Mouse (Mus musculus): Measurements from ENCODE around the gene Bcar3. TPM values are rescaled to one million over a fixed set of nuclear protein-coding genes. Genes with fewer than 3 reads are reported as not detected.

Bcar3 gene
- polyA plus RNA-seq, 1 experiment = 6.8 TPM

- Histone ChIP-seq H3K27ac (ENCODE audit: insufficient read depth, low read depth, low read length) (no peak overlapping the region), H3K4me1 (ENCODE audit: control insufficient read depth, insufficient read depth, low read length) (peaks cover 8% of the 10 kb centered on the region; the same call in 1 of the 2 replicates), H3K4me3 (ENCODE audit: insufficient read depth, low read length) (no peak overlapping the region)
- no peak for TF ChIP-seq CTCF (IDR thresholded peaks at IDR 0.05; ENCODE audit: low read depth, low read length)
- TF ChIP-seq POLR2A (IDR thresholded peaks at IDR 0.05; ENCODE audit: borderline replicate concordance, low read depth, low read length) = no peak
Measured at GRCm38 (mm10) chr3:122334375-122334774, 40.4 kb downstream of the Bcar3 start.

DNA sequence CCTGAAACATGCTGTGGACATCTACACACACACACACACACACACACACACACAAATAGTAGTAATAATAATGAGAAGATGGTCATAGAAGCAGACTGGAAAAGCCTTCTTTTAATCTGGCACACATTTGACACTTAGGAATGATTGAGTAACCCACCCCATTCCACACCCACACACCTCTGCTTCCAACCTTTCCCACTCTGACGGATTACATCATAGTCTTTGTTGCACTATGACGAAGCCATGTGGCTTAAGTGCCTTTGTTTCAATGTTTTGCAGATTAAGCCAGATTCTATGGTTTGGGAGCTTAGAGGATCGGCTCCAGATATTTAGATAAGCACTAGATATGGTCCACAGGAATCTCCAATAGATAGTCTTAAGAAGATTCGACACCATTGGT is 42.1 kb downstream of the Bcar3 start:
- no peak overlapping the region for H3K27ac ChIP-seq (ENCODE audit: insufficient read depth, low read depth, low read length)
- peaks cover 23% of the 10 kb centered on the region for H3K4me1 ChIP-seq (ENCODE audit: control insufficient read depth, insufficient read depth, low read length)
- TF ChIP-seq POLR2A (IDR thresholded peaks at IDR 0.05; ENCODE audit: borderline replicate concordance, low read depth, low read length) (no peak), CTCF (IDR thresholded peaks at IDR 0.05; ENCODE audit: low read depth, low read length) (no peak)
- H3K4me3 ChIP-seq (ENCODE audit: insufficient read depth, low read length) = no peak overlapping the region

GRCm38 (mm10) chr3:122337992-122338391 is 44.1 kb downstream of the Bcar3 start:
- no peak overlapping the region for H3K4me3 ChIP-seq (ENCODE audit: insufficient read depth, low read length)
- H3K27ac ChIP-seq (ENCODE audit: insufficient read depth, low read depth, low read length) = no peak overlapping the region
- peaks cover 33% of the 10 kb centered on the region for H3K4me1 ChIP-seq (ENCODE audit: control insufficient read depth, insufficient read depth, low read length)
- TF ChIP-seq CTCF (IDR thresholded peaks at IDR 0.05; ENCODE audit: low read depth, low read length) (no peak), POLR2A (IDR thresholded peaks at IDR 0.05; ENCODE audit: borderline replicate concordance, low read depth, low read length) (no peak)

- peaks cover 37% of the 10 kb centered on the region for H3K4me1 ChIP-seq (ENCODE audit: control insufficient read depth, insufficient read depth, low read length)
- no peak overlapping the region for H3K4me3 ChIP-seq (ENCODE audit: insufficient read depth, low read length)
- no peak for TF ChIP-seq POLR2A (IDR thresholded peaks at IDR 0.05; ENCODE audit: borderline replicate concordance, low read depth, low read length)
- no peak overlapping the region for H3K27ac ChIP-seq (ENCODE audit: insufficient read depth, low read depth, low read length)
Measured at GRCm38 (mm10) chr3:122338897-122339296, 45.0 kb downstream of the Bcar3 start.

DNA sequence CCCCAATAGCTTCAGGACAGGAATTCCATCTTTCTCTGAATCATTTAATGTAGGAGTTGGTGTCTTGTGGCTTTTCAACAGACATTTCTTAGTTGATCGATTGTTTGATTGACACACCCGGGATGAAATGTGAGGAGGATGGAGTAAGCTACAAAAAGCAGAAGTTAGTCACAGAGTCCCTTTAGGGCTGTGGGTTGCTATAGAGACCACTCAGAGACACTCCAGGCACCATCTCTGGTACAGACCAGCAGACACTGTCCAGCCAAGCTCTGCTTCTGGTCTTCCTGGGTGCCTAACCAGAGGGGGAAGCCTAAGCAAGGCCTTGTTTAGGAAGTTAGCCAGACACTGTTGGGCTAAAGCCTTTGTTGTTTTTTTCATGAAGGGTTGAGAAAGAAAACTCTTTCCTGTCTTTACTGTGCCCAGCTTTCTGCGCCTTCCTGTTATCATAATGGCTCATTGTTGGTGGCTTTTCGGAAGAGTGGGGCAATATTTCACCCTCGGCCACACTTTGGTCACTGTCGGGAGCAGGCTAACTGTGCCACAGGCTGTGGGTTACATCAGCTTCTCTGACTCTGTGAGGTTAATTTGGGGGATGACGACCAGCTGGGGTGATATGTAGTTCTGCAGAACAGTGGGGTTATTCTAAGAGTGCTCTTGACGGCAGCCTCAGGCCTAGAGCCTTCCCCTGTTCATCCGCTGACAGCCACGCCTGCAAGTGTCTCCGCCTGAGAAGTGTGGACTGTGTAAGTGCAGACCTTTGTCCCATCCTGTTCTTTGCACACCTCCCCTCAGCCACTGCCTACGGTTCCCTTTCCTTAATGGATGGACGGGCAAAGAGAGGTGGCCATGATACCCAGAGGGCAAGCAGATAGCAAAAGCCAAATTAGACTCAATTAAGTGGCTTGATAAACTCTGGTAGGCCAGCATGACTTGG is 46.5 kb downstream of the Bcar3 start:
- Histone ChIP-seq H3K4me1 (ENCODE audit: control insufficient read depth, insufficient read depth, low read length) (peaks cover 43% of the 10 kb centered on the region), H3K27ac (ENCODE audit: insufficient read depth, low read depth, low read length) (peak overlapping the region; percentile 32), H3K4me3 (ENCODE audit: insufficient read depth, low read length) (no peak overlapping the region)
- TF ChIP-seq CTCF (IDR thresholded peaks at IDR 0.05; ENCODE audit: low read depth, low read length) (no peak), POLR2A (IDR thresholded peaks at IDR 0.05; ENCODE audit: borderline replicate concordance, low read depth, low read length) (no peak)

- no peak for TF ChIP-seq POLR2A (IDR thresholded peaks at IDR 0.05; ENCODE audit: borderline replicate concordance, low read depth, low read length)
- no peak for TF ChIP-seq CTCF (IDR thresholded peaks at IDR 0.05; ENCODE audit: low read depth, low read length)
- Histone ChIP-seq H3K4me1 (ENCODE audit: control insufficient read depth, insufficient read depth, low read length) (peaks cover 50% of the 10 kb centered on the region), H3K4me3 (ENCODE audit: insufficient read depth, low read length) (peak overlapping the region; percentile 38), H3K27ac (ENCODE audit: insufficient read depth, low read depth, low read length) (peak overlapping the region; percentile 68)
Measured at GRCm38 (mm10) chr3:122343437-122343853, 49.5 kb downstream of the Bcar3 start.

DNA sequence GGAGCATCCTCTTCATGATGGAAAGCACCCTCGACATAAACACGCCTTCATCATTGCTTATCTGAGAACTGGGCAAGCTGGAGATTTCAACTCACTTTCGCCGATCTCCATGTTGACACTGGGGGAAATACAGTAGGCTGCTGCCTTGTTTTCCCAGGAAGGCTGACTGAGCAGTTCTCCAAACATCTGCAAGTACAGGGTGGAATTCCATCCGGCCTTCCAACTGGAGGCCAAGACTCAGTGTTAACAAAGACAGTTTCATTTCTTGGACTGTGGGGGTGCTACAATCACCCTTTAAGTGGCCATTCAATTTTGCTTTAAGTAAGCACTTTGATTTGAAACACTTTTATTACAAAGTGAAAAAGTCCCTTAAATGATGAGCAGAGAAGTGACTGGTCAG is 50.4 kb downstream of the Bcar3 start:
- peaks cover 53% of the 10 kb centered on the region for H3K4me1 ChIP-seq (ENCODE audit: control insufficient read depth, insufficient read depth, low read length)
- TF ChIP-seq POLR2A (IDR thresholded peaks at IDR 0.05; ENCODE audit: borderline replicate concordance, low read depth, low read length) (no peak), CTCF (IDR thresholded peaks at IDR 0.05; ENCODE audit: low read depth, low read length) (no peak)
- no peak overlapping the region for H3K27ac ChIP-seq (ENCODE audit: insufficient read depth, low read depth, low read length)
- no peak overlapping the region for H3K4me3 ChIP-seq (ENCODE audit: insufficient read depth, low read length)

DNA sequence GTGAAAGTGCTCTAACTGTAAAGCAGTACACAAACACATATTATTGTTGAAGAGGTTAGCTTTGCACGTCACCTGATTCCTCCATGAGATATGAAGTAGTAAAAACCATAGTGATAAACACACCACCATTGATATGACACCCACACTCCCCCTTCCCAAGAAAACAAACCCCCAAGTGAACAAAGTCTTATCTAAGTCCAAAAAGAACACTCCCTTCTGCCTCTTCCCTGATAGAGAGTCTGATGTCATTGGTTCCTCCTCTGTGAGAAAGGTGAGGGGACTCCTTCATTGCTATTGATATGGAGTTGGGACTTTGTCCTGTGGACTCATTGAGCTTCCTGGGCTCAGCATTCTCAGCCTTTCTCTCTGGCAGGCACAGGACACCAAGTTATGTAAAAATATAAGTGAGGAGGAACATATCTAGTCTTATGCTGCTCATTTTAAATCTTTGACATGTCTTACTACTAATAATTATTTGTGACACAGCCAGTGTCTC is 52.1 kb downstream of the Bcar3 start:
- Histone ChIP-seq H3K4me1 (ENCODE audit: control insufficient read depth, insufficient read depth, low read length) (peaks cover 51% of the 10 kb centered on the region), H3K27ac (ENCODE audit: insufficient read depth, low read depth, low read length) (no peak overlapping the region), H3K4me3 (ENCODE audit: insufficient read depth, low read length) (no peak overlapping the region)
- TF ChIP-seq POLR2A (IDR thresholded peaks at IDR 0.05; ENCODE audit: borderline replicate concordance, low read depth, low read length) (no peak), CTCF (IDR thresholded peaks at IDR 0.05; ENCODE audit: low read depth, low read length) (no peak)

- TF ChIP-seq CTCF (IDR thresholded peaks at IDR 0.05; ENCODE audit: low read depth, low read length) (no peak), POLR2A (IDR thresholded peaks at IDR 0.05; ENCODE audit: borderline replicate concordance, low read depth, low read length) (no peak)
- peaks cover 48% of the 10 kb centered on the region for H3K4me1 ChIP-seq (ENCODE audit: control insufficient read depth, insufficient read depth, low read length)
- no peak overlapping the region for H3K4me3 ChIP-seq (ENCODE audit: insufficient read depth, low read length)
Measured at GRCm38 (mm10) chr3:122346600-122346999, 52.7 kb downstream of the Bcar3 start.

GRCm38 (mm10) chr3:122348677-122349076 is 54.7 kb downstream of the Bcar3 start:
- H3K4me3 ChIP-seq (ENCODE audit: insufficient read depth, low read length) = no peak overlapping the region
- H3K27ac ChIP-seq (ENCODE audit: insufficient read depth, low read depth, low read length) = peak overlapping the region; percentile 48
- no peak for TF ChIP-seq CTCF (IDR thresholded peaks at IDR 0.05; ENCODE audit: low read depth, low read length)
- TF ChIP-seq POLR2A (IDR thresholded peaks at IDR 0.05; ENCODE audit: borderline replicate concordance, low read depth, low read length) = no peak
- H3K4me1 ChIP-seq (ENCODE audit: control insufficient read depth, insufficient read depth, low read length) = peaks cover 34% of the 10 kb centered on the region

More at GRCm38 (mm10) chr3:122346600-122346999, 52.7 kb downstream of the Bcar3 start:
- no peak overlapping the region for H3K27ac ChIP-seq (ENCODE audit: insufficient read depth, low read depth, low read length)

All from bone marrow macrophage, adult 2 months (primary cell).